Mouse (Mus musculus) midbrain, embryonic 10.5 days (tissue): ENCODE measurements around the gene Ltbr. TPM values are rescaled to one million over a fixed set of nuclear protein-coding genes. Genes with fewer than 3 reads are reported as not detected.

Experiments
- DNase-seq: peaks from one replicate; pipeline ENCODE4 v3.0.0-alpha.2; 2017; ENCODE audit warnings: low spot score
- H3K27ac ChIP-seq: fragments of 300-500 bp; sonication (generic); replicated peaks from 2 replicates; pipeline ENCODE4 v1.5.1; 2016; ENCODE audit warnings: mild to moderate bottlenecking
- H3K27me3 ChIP-seq: fragments of 300-500 bp; sonication (generic); 2 replicates; pipeline ENCODE4 v1.6.1; 2016; ENCODE audit warnings: low read depth, mild to moderate bottlenecking; ENCODE audit not compliant: poor library complexity, severe bottlenecking
- H3K36me3 ChIP-seq: fragments of 300-500 bp; sonication (generic); 2 replicates; pipeline ENCODE4 v1.6.1; 2016; ENCODE audit warnings: mild to moderate bottlenecking, moderate library complexity
- H3K4me1 ChIP-seq: fragments of 300-500 bp; sonication (generic); 2 replicates; pipeline ENCODE4 v1.6.1; 2016
- H3K4me3 ChIP-seq: fragments of 300-500 bp; sonication (generic); 2 replicates; pipeline ENCODE4 v1.5.1; 2016; ENCODE audit warnings: mild to moderate bottlenecking, moderate library complexity
- H3K9me3 ChIP-seq: fragments of 300-500 bp; sonication (generic); replicated peaks from 2 replicates; pipeline ENCODE4 v1.6.1; 2016; ENCODE audit warnings: mild to moderate bottlenecking
- WGBS: fragments of 180-500 bp; shearing (Covaris S2); methylation state at CpG from one replicate; pipeline ENCODE4 v1.1.7; 2016; 5-methylcytosine and 5-hydroxymethylcytosine counted together
- polyA plus RNA-seq: library from polyadenylated mRNA; unstranded; fragments of >200 nt; fragmentation: Nextera tagmentation; extraction: Ambion mirVana; gene quantifications from 2 replicates; pipeline ENCODE4 v1.2.1, GENCODE M21; 2016

Ltbr gene
- polyA plus RNA-seq, 1 experiment from 2014 or later = 21.2 TPM

GRCm38 (mm10) chr6:125338791-125339660, 25.3 kb upstream of the Ltbr start:
- H3K27ac ChIP-seq = no peak overlapping the region
- no peak overlapping the region for H3K4me3 ChIP-seq
- 0 out of 2 replicates have a peak, but pooled peaks cover 3% of the 10 kb centered on the region for H3K27me3 ChIP-seq
- 80% methylated on average over 9 of the region's 9 CpGs for WGBS
- H3K4me1 ChIP-seq = peaks cover 38% of the 10 kb centered on the region
- H3K36me3 ChIP-seq = no peaks in the 10 kb centered on the region
- DNase-seq = no peak
- H3K9me3 ChIP-seq = no peaks in the 10 kb centered on the region

- H3K27me3 ChIP-seq = peaks cover 11% of the 10 kb centered on the region
- DNase-seq = no peak
- H3K9me3 ChIP-seq = no peaks in the 10 kb centered on the region
- H3K36me3 ChIP-seq = no peaks in the 10 kb centered on the region
- no peak overlapping the region for H3K4me3 ChIP-seq
- H3K4me1 ChIP-seq = peaks cover 16% of the 10 kb centered on the region
- H3K27ac ChIP-seq = no peak overlapping the region; the same call in 1 of the 2 replicates
- 60% methylated on average over 2 of the region's 2 CpGs for WGBS
Measured at GRCm38 (mm10) chr6:125334356-125334755, 20.7 kb upstream of the Ltbr start.

GRCm38 (mm10) chr6:125333112-125333899, 19.6 kb upstream of the Ltbr start:
- Histone ChIP-seq H3K4me1 (peaks cover 16% of the 10 kb centered on the region), H3K27me3 (peaks cover 15% of the 10 kb centered on the region), H3K4me3 (no peak overlapping the region), H3K36me3 (no peaks in the 10 kb centered on the region), H3K27ac (no peak overlapping the region), H3K9me3 (no peaks in the 10 kb centered on the region)
- 80% methylated on average over 14 of the region's 14 CpGs for WGBS
- DNase-seq = no peak

- peak overlapping the region; percentile 65 for H3K27ac ChIP-seq
- WGBS = 1% methylated on average over 39 of the region's 39 CpGs
- H3K4me1 ChIP-seq = peaks cover 16% of the 10 kb centered on the region
- no peaks in the 10 kb centered on the region for H3K9me3 ChIP-seq
- H3K36me3 ChIP-seq = no peaks in the 10 kb centered on the region
- DNase-seq = peak; percentile 83
- peaks cover 15% of the 10 kb centered on the region for H3K27me3 ChIP-seq
- H3K4me3 ChIP-seq = peak overlapping the region; percentile 58
Measured at GRCm38 (mm10) chr6:125330626-125331326, 17.1 kb upstream of the Ltbr start.

GRCm38 (mm10) chr6:125328243-125328642, 14.6 kb upstream of the Ltbr start:
- Histone ChIP-seq H3K4me3 (no peak overlapping the region), H3K27me3 (peaks cover 37% of the 10 kb centered on the region), H3K27ac (no peak overlapping the region), H3K4me1 (peaks cover 8% of the 10 kb centered on the region), H3K36me3 (no peaks in the 10 kb centered on the region), H3K9me3 (no peaks in the 10 kb centered on the region)
- WGBS = 79% methylated on average over 5 of the region's 5 CpGs
- no peak for DNase-seq

GRCm38 (mm10) chr6:125325337-125325736, 11.7 kb upstream of the Ltbr start:
- no peak overlapping the region for H3K4me3 ChIP-seq
- H3K9me3 ChIP-seq = no peaks in the 10 kb centered on the region
- H3K27ac ChIP-seq = no peak overlapping the region
- 74% methylated on average over 6 of the region's 6 CpGs for WGBS
- H3K36me3 ChIP-seq = no peaks in the 10 kb centered on the region
- peaks cover 21% of the 10 kb centered on the region for H3K4me1 ChIP-seq
- H3K27me3 ChIP-seq = peaks cover 65% of the 10 kb centered on the region
- no peak for DNase-seq

- no peaks in the 10 kb centered on the region for H3K9me3 ChIP-seq
- H3K36me3 ChIP-seq = no peaks in the 10 kb centered on the region
- no peak overlapping the region for H3K4me3 ChIP-seq
- peaks cover 69% of the 10 kb centered on the region for H3K27me3 ChIP-seq
- DNase-seq = no peak
- H3K27ac ChIP-seq = no peak overlapping the region
- WGBS = 69% methylated on average over 6 of the region's 6 CpGs
- H3K4me1 ChIP-seq = peaks cover 20% of the 10 kb centered on the region
Measured at GRCm38 (mm10) chr6:125323547-125323946, 9.9 kb upstream of the Ltbr start.

GRCm38 (mm10) chr6:125322794-125323193, 9.1 kb upstream of the Ltbr start:
- Histone ChIP-seq H3K9me3 (no peaks in the 10 kb centered on the region), H3K4me1 (peaks cover 20% of the 10 kb centered on the region), H3K27me3 (peaks cover 71% of the 10 kb centered on the region), H3K4me3 (no peak overlapping the region), H3K27ac (no peak overlapping the region), H3K36me3 (no peaks in the 10 kb centered on the region)
- no peak for DNase-seq
- 69% methylated on average over 13 of the region's 13 CpGs for WGBS

GRCm38 (mm10) chr6:125321114-125321855, 7.6 kb upstream of the Ltbr start:
- H3K27ac ChIP-seq = no peak overlapping the region
- 6% methylated on average over 26 of the region's 26 CpGs for WGBS
- no peak for DNase-seq
- peak overlapping the region; percentile 4; the same call in 1 of the 2 replicates for H3K4me3 ChIP-seq
- H3K36me3 ChIP-seq = no peaks in the 10 kb centered on the region
- H3K4me1 ChIP-seq = peaks cover 20% of the 10 kb centered on the region
- no peaks in the 10 kb centered on the region for H3K9me3 ChIP-seq
- peaks cover 76% of the 10 kb centered on the region for H3K27me3 ChIP-seq

GRCm38 (mm10) chr6:125320323-125320722, 6.6 kb upstream of the Ltbr start, which contains the start of gene Scnn1a:
Scnn1a (plus strand) TSS chr6:125320659.
- Histone ChIP-seq H3K9me3 (no peaks in the 10 kb centered on the region), H3K27me3 (peaks cover 76% of the 10 kb centered on the region), H3K36me3 (no peaks in the 10 kb centered on the region), H3K4me3 (peak within 1 kb of the TSS; percentile 4; the same call in 1 of the 2 replicates), H3K4me1 (peaks cover 20% of the 10 kb centered on the region), H3K27ac (no peak within 1 kb of the TSS)
- no peak for DNase-seq
- WGBS = 70% methylated on average over 1 of the region's 1 CpGs

- H3K9me3 ChIP-seq = no peaks in the 10 kb centered on the region
- no peak overlapping the region for H3K27ac ChIP-seq
- H3K4me3 ChIP-seq = no peak overlapping the region
- peaks cover 20% of the 10 kb centered on the region for H3K4me1 ChIP-seq
- H3K27me3 ChIP-seq = peaks cover 73% of the 10 kb centered on the region
- no peaks in the 10 kb centered on the region for H3K36me3 ChIP-seq
- no peak for DNase-seq
Measured at GRCm38 (mm10) chr6:125319919-125320296, 6.2 kb upstream of the Ltbr start.
